In the genomic region with DNA sequence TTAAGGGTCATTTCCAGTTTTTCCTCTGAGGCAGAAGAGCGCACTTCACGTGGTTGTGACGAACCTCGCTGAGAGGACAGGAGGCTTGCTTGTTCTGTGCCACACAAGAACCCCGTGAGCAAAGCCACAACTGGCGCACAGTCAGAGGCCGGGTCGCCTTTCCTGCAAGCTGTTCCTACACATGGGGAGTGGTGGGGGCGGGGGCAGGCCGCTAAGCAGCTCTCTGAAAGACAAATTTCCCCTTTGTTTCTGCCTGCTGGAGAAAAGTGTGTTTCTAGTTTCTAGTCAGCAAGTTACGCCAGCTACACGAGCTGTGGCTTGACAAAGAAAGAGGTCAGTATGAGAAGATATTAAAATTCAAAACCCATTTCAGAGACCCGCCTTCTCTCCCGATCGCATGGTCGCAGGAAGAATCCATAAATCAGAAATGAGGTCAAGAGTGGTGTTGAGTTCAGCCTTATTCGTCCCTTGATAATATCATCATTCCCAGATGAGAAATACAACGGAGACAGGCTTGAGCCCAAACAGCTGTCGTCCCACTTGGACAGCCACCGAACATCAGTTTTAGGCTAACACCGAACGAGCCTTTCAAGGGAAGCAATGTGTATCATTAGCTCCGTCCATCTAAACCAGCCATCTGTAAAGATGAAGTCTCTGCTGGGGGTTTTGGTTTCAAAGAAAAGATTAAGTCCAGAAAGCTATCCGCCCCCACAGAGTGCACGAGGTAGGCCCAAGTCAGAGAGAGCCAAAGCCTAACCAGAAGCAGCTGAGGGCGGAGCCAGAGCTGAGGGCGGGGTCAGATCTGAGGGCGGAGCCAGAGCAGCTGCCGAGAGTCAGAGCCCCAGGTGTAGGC, we compare ENCODE assay signal across 8 mouse cellular contexts. TPM values are rescaled to one million over a fixed set of nuclear protein-coding genes. Genes with fewer than 3 reads are reported as not detected.
DNase-seq lines count a peak whose midpoint lies in the region; ATAC-seq and TF ChIP-seq lines count a peak whose summit lies in the region.

No protein-coding gene starts in this region.

- H3K36me3 ChIP-seq in forebrain, embryonic 15.5 days = no peaks in the 10 kb centered on the region
- H3K36me3 ChIP-seq in hindbrain, postnatal 0 days (ENCODE audit: insufficient read depth, low read length) = no peaks in the 10 kb centered on the region
- H3K36me3 ChIP-seq in limb, embryonic 14.5 days (ENCODE audit: control insufficient read depth, insufficient read depth, low read length) = no peaks in the 10 kb centered on the region
- no peaks in the 10 kb centered on the region for H3K36me3 ChIP-seq in midbrain, postnatal 0 days (ENCODE audit: insufficient read depth, low read length)
- no peaks in the 10 kb centered on the region for H3K36me3 ChIP-seq in stomach, embryonic 14.5 days (ENCODE audit: control insufficient read depth, insufficient read depth, low read length)

- no peak overlapping the region for H3K9ac ChIP-seq in forebrain, embryonic 15.5 days (replicated peaks)
- no peak overlapping the region for H3K9ac ChIP-seq in hindbrain, postnatal 0 days (replicated peaks; ENCODE audit: low read length)
- H3K9ac ChIP-seq in limb, embryonic 14.5 days (ENCODE audit: low read depth, low read length, severe bottlenecking) = 0 out of 2 replicates have a peak overlapping the region, but pooled peaks have one; percentile 17
- no peak overlapping the region for H3K9ac ChIP-seq in midbrain, postnatal 0 days (replicated peaks; ENCODE audit: low read length, poor library complexity, severe bottlenecking)
- H3K9ac ChIP-seq in stomach, embryonic 14.5 days (replicated peaks; ENCODE audit: low read depth, low read length) = no peak overlapping the region

- peak overlapping the region; percentile 28 for H3K27ac ChIP-seq in forebrain, embryonic 15.5 days (replicated peaks)
- H3K27ac ChIP-seq in hindbrain, postnatal 0 days = peak overlapping the region; percentile 65
- H3K27ac ChIP-seq in limb, embryonic 14.5 days (replicated peaks; ENCODE audit: low read depth, low read length) = peak overlapping the region; percentile 39
- H3K27ac ChIP-seq in midbrain, postnatal 0 days (ENCODE audit: low read depth, low read length) = no peak overlapping the region
- peak overlapping the region; percentile 84 for H3K27ac ChIP-seq in stomach, embryonic 14.5 days (ENCODE audit: low read length)

- H3K9me3 ChIP-seq in forebrain, embryonic 15.5 days = no peaks in the 10 kb centered on the region
- H3K9me3 ChIP-seq in hindbrain, postnatal 0 days (ENCODE audit: low read length) = no peaks in the 10 kb centered on the region
- H3K9me3 ChIP-seq in limb, embryonic 14.5 days (ENCODE audit: control insufficient read depth, low read length) = no peaks in the 10 kb centered on the region
- no peaks in the 10 kb centered on the region for H3K9me3 ChIP-seq in midbrain, postnatal 0 days (ENCODE audit: low read length)
- no peaks in the 10 kb centered on the region for H3K9me3 ChIP-seq in stomach, embryonic 14.5 days (ENCODE audit: control insufficient read depth, low read depth, low read length)

- peak; percentile 36 for DNase-seq in cerebellum, adult 9-11 months
- peak; percentile 38 for DNase-seq in adrenal gland, adult 8-10 months
- peak; percentile 54 for DNase-seq in hindbrain, postnatal 0 days (ENCODE audit: low spot score)
- DNase-seq in limb, embryonic 14.5 days (ENCODE audit: low spot score) = peak; percentile 77
- peak; percentile 47 for DNase-seq in midbrain, postnatal 0 days (ENCODE audit: low spot score)

- peaks cover 35% of the 10 kb centered on the region for H3K4me1 ChIP-seq in forebrain, embryonic 15.5 days
- peaks cover 17% of the 10 kb centered on the region; the same call in 1 of the 2 replicates for H3K4me1 ChIP-seq in hindbrain, postnatal 0 days (ENCODE audit: insufficient read depth, low read length)
- H3K4me1 ChIP-seq in limb, embryonic 14.5 days (ENCODE audit: control insufficient read depth, insufficient read depth, low read length) = peaks cover 21% of the 10 kb centered on the region
- H3K4me1 ChIP-seq in midbrain, postnatal 0 days (ENCODE audit: insufficient read depth, low read length) = peaks cover 6% of the 10 kb centered on the region
- peaks cover 20% of the 10 kb centered on the region for H3K4me1 ChIP-seq in stomach, embryonic 14.5 days (ENCODE audit: control insufficient read depth, insufficient read depth, low read length)

- no peak for ATAC-seq in cerebellum, adult (ENCODE audit: insufficient number of reproducible peaks, low FRiP score, low TSS enrichment)
- ATAC-seq in forebrain, embryonic 15.5 days (replicated peaks) = no peak
- 0 out of 2 replicates have a peak, but pooled peaks have one; percentile 18 for ATAC-seq in hindbrain, postnatal 0 days
- ATAC-seq in limb, embryonic 14.5 days (ENCODE audit: low FRiP score, low read depth) = peak; percentile 75
- no peak for ATAC-seq in midbrain, postnatal 0 days (ENCODE audit: low FRiP score)
- peak; percentile 61; the same call in 1 of the 2 replicates for ATAC-seq in stomach, embryonic 14.5 days (ENCODE audit: insufficient number of reproducible peaks, insufficient read depth, low FRiP score, low read depth)

- no peak for TF ChIP-seq CTCF in hindbrain, postnatal 0 days (IDR thresholded peaks at IDR 0.05; ENCODE audit: low read depth)
- TF ChIP-seq CTCF in midbrain, postnatal 0 days (IDR thresholded peaks at IDR 0.05) = no peak

- no peak for TF ChIP-seq POLR2A in limb, embryonic 14.5 days (IDR thresholded peaks at IDR 0.05; ENCODE audit: borderline replicate concordance, extremely low read depth, insufficient read depth, insufficient read length)

- WGBS in forebrain, embryonic 15.5 days = 54% methylated on average over 29 of the region's 29 CpGs
- 37% methylated on average over 29 of the region's 29 CpGs for WGBS in hindbrain, postnatal 0 days
- WGBS in limb, embryonic 14.5 days = 39% methylated on average over 29 of the region's 29 CpGs
- 51% methylated on average over 29 of the region's 29 CpGs for WGBS in midbrain, postnatal 0 days
- 25% methylated on average over 29 of the region's 29 CpGs for WGBS in stomach, embryonic 14.5 days

- no peak overlapping the region for H3K4me3 ChIP-seq in forebrain, embryonic 15.5 days
- H3K4me3 ChIP-seq in hindbrain, postnatal 0 days (ENCODE audit: low read length) = no peak overlapping the region
- H3K4me3 ChIP-seq in limb, embryonic 14.5 days (replicated peaks; ENCODE audit: low read length) = no peak overlapping the region
- no peak overlapping the region for H3K4me3 ChIP-seq in midbrain, postnatal 0 days (ENCODE audit: low read depth, low read length)
- H3K4me3 ChIP-seq in stomach, embryonic 14.5 days (ENCODE audit: low read depth, low read length) = no peak overlapping the region

- no peak overlapping the region for H3K4me2 ChIP-seq in forebrain, embryonic 15.5 days (replicated peaks)
- H3K4me2 ChIP-seq in hindbrain, postnatal 0 days (ENCODE audit: low read depth, low read length) = no peak overlapping the region
- H3K4me2 ChIP-seq in limb, embryonic 14.5 days (replicated peaks; ENCODE audit: low read depth, low read length, severe bottlenecking) = 0 out of 2 replicates have a peak overlapping the region, but pooled peaks have one; percentile 1
- no peak overlapping the region for H3K4me2 ChIP-seq in midbrain, postnatal 0 days (ENCODE audit: low read depth, low read length, poor library complexity, severe bottlenecking)
- peak overlapping the region; percentile 19 for H3K4me2 ChIP-seq in stomach, embryonic 14.5 days (replicated peaks; ENCODE audit: low read depth, low read length)

- no peaks in the 10 kb centered on the region for H3K27me3 ChIP-seq in forebrain, embryonic 15.5 days
- no peaks in the 10 kb centered on the region for H3K27me3 ChIP-seq in hindbrain, postnatal 0 days (ENCODE audit: insufficient read depth, low read length)
- H3K27me3 ChIP-seq in limb, embryonic 14.5 days (ENCODE audit: control insufficient read depth, insufficient read depth, low read length) = no peaks in the 10 kb centered on the region
- H3K27me3 ChIP-seq in midbrain, postnatal 0 days (ENCODE audit: insufficient read depth, low read length) = no peaks in the 10 kb centered on the region
- no peaks in the 10 kb centered on the region for H3K27me3 ChIP-seq in stomach, embryonic 14.5 days (ENCODE audit: control insufficient read depth, insufficient read depth, low read length)

RNA-seq across cellular contexts. Expression of gene Rassf3, which starts 30.8 kb away (rescaled TPM):
- total RNA-seq in adrenal gland, adult 8-10 months (2022) = 10 to 100 TPM; 36.3 to 54.6 (median 44.0) TPM
- 3.8 and 4.2 TPM in 2 replicates for polyA plus RNA-seq in forebrain, embryonic 15.5 days (2015; fragmentation: Nextera tagmentation; extraction: Ambion mirVana)
- total RNA-seq in hindbrain, postnatal 0 days (2014; rRNA removed) = 7.4 and 11.1 TPM in 2 replicates
- polyA plus RNA-seq in hindbrain, postnatal 0 days (2015; fragmentation: Nextera tagmentation; extraction: Ambion mirVana) = 5.7 and 6.0 TPM in 2 replicates
- 22.3 and 23.2 TPM in 2 replicates for polyA plus RNA-seq in limb, embryonic 14.5 days (2012; rRNA removed)
- 19.4 and 20.7 TPM in 2 replicates for polyA plus RNA-seq in limb, embryonic 14.5 days (2014; fragmentation: Nextera tagmentation; extraction: Ambion mirVana)
- 5.8 and 6.0 TPM in 2 replicates for total RNA-seq in midbrain, postnatal 0 days (2014; rRNA removed)
- 3.0 and 3.4 TPM in 2 replicates for polyA plus RNA-seq in midbrain, postnatal 0 days (2015; fragmentation: Nextera tagmentation; extraction: Ambion mirVana)
- polyA plus RNA-seq in stomach, embryonic 14.5 days (2014; fragmentation: Nextera tagmentation; extraction: Ambion mirVana) = 19.4 and 20.7 TPM in 2 replicates

Comparison
In these comparisons a context has a peak if more than half of its experiments do, and no peak if none do; other contexts are left out.
1. ATAC-seq: peak in hindbrain, postnatal 0 days (single experiment), limb, embryonic 14.5 days (single experiment) and stomach, embryonic 14.5 days (single experiment); none in cerebellum, adult (single experiment), forebrain, embryonic 15.5 days (single experiment) and midbrain, postnatal 0 days (single experiment).
2. H3K4me2 ChIP-seq: peak in limb, embryonic 14.5 days (single experiment) and stomach, embryonic 14.5 days (single experiment); none in forebrain, embryonic 15.5 days (single experiment), hindbrain, postnatal 0 days (single experiment) and midbrain, postnatal 0 days (single experiment).
3. Peak in every context shown above with its lines, with median percentiles within 50 percentile points of each other: DNase-seq.